In the genomic region with DNA sequence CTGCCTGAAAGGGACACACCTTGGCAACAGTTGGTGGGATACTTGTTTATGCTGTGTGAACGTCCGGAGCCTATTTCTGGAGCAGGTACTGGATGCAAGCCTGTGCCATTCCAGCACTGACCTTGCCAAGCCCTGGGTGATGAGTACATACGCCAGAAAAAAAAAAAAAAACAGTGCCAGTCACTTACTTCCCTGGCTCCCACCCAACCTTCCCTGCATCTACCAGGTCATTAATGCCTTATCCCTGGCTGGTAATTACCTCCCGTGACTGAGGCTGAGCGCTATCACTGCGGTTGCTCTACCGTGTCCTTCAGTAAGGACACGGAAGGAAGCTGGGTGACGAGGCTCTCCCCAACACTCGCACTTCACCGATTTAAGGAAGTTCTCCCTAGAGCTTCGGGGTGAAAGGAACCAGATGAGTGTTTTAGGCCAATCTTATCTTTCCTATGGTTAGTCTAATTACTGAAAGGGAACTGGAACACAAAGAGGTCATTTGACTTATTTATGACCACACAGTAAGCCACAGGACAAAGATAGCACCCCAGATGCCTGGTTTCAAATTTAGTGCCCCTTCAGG, we compare ENCODE assay signal across 8 mouse cellular contexts. TPM values are rescaled to one million over a fixed set of nuclear protein-coding genes. Genes with fewer than 3 reads are reported as not detected.
DNase-seq lines count a peak whose midpoint lies in the region; ATAC-seq and TF ChIP-seq lines count a peak whose summit lies in the region.

No protein-coding gene starts in this region.

- 67% methylated on average over 12 of the region's 12 CpGs for WGBS in liver, adult 2 months
- WGBS in neural tube, embryonic 15.5 days = 47% methylated on average over 12 of the region's 12 CpGs

- no peak for TF ChIP-seq CTCF in liver, adult 2 months (IDR thresholded peaks at IDR 0.05; ENCODE audit: low read depth, low read length)

- intact Hi-C loops in heart, postnatal 25 days (cut with DNase I) = no loop called here

- no peak overlapping the region for H3K27ac ChIP-seq in liver, adult 2 months (replicated peaks; ENCODE audit: insufficient read depth, low read depth, low read length)
- H3K27ac ChIP-seq in neural tube, embryonic 15.5 days (replicated peaks) = no peak overlapping the region

- H3K4me1 ChIP-seq in liver, adult 2 months (ENCODE audit: control insufficient read depth, insufficient read depth, low read length) = no peaks in the 10 kb centered on the region
- H3K4me1 ChIP-seq in megakaryocyte, embryonic 14.5 days = peaks cover 32% of the 10 kb centered on the region
- peaks cover 20% of the 10 kb centered on the region for H3K4me1 ChIP-seq in neural tube, embryonic 15.5 days

- no peak overlapping the region for H3K4me2 ChIP-seq in neural tube, embryonic 15.5 days

- peak; percentile 37 for DNase-seq in liver, adult 2 months (ENCODE audit: extremely low read depth, low read depth, low spot score)
- no peak for DNase-seq in liver
- peak; percentile 74 to 75 for DNase-seq in cerebellum, adult 18-20 months
- DNase-seq in heart, postnatal 25 days (ENCODE audit: low spot score) = peak; percentile 19
- no peak for DNase-seq in embryo, embryonic 11 days
- DNase-seq in layer of hippocampus, postnatal 36 days = no peak

- no peak for ATAC-seq in neural tube, embryonic 15.5 days (ENCODE audit: low FRiP score)

- no peaks in the 10 kb centered on the region for H3K27me3 ChIP-seq in liver, adult 2 months (ENCODE audit: control insufficient read depth, insufficient read depth, low read length)
- H3K27me3 ChIP-seq in megakaryocyte, embryonic 14.5 days (replicated peaks) = peaks cover 24% of the 10 kb centered on the region
- no peaks in the 10 kb centered on the region for H3K27me3 ChIP-seq in neural tube, embryonic 15.5 days (replicated peaks)

- H3K4me3 ChIP-seq in liver, adult 2 months (ENCODE audit: insufficient read depth, low read depth, low read length) = no peak overlapping the region
- H3K4me3 ChIP-seq in megakaryocyte, embryonic 14.5 days (replicated peaks) = peak overlapping the region; percentile 78
- no peak overlapping the region for H3K4me3 ChIP-seq in neural tube, embryonic 15.5 days (replicated peaks)

- H3K9ac ChIP-seq in liver, adult 2 months (ENCODE audit: low read depth, low read length) = no peak overlapping the region
- no peak overlapping the region for H3K9ac ChIP-seq in neural tube, embryonic 15.5 days (replicated peaks)

- no peaks in the 10 kb centered on the region for H3K79me2 ChIP-seq in liver, adult 2 months (ENCODE audit: control insufficient read depth, insufficient read depth, low read length)

- peaks cover 13% of the 10 kb centered on the region for H3K36me3 ChIP-seq in liver, adult 2 months (ENCODE audit: control insufficient read depth, insufficient read depth, low read length)
- H3K36me3 ChIP-seq in megakaryocyte, embryonic 14.5 days (replicated peaks; ENCODE audit: low read length) = peaks cover 33% of the 10 kb centered on the region
- H3K36me3 ChIP-seq in neural tube, embryonic 15.5 days = peaks cover 7% of the 10 kb centered on the region; the same call in 1 of the 2 replicates

- peaks cover 13% of the 10 kb centered on the region for H3K9me3 ChIP-seq in megakaryocyte, embryonic 14.5 days
- no peaks in the 10 kb centered on the region for H3K9me3 ChIP-seq in neural tube, embryonic 15.5 days (replicated peaks)

- TF ChIP-seq POLR2A in liver, adult 2 months (IDR thresholded peaks at IDR 0.05; ENCODE audit: extremely low read depth, insufficient read depth, low read length) = no peak

RNA-seq across cellular contexts. Expression of gene Ccdc32, which starts 13.5 kb away (rescaled TPM):
- total RNA-seq in liver, adult 2 months (2014; rRNA removed) = 5.1 and 5.3 TPM in 2 replicates
- 3.0 and 3.1 TPM in 2 replicates for polyA plus RNA-seq in liver, adult 2 months (2012; rRNA removed)
- total RNA-seq in heart, postnatal 25 days (2021) = 10 to 100 TPM; 10.0 to 13.0 TPM
- 11.1 and 12.4 TPM in 2 replicates for polyA plus RNA-seq in megakaryocyte, embryonic 14.5 days (2012; ENCODE audit: insufficient read depth, low replicate concordance)
- polyA plus RNA-seq in neural tube, embryonic 15.5 days (2015; fragmentation: Nextera tagmentation; extraction: Ambion mirVana) = 40.7 and 41.2 TPM in 2 replicates
- total RNA-seq in layer of hippocampus, postnatal 36 days (2021) = 10 to 100 TPM; 51.3 to 55.5 TPM

RNA-seq across cellular contexts. Expression of gene Rpusd2, which starts 18.9 kb away (rescaled TPM):
- total RNA-seq in liver, adult 2 months (2014; rRNA removed) = 2.3 and 3.8 TPM in 2 replicates
- 2.9 and 3.0 TPM in 2 replicates for polyA plus RNA-seq in liver, adult 2 months (2012; rRNA removed)
- 1 to 10 TPM; 4.2 to 4.8 TPM for total RNA-seq in heart, postnatal 25 days (2021)
- 0.67 and 1.8 TPM in 2 replicates for polyA plus RNA-seq in megakaryocyte, embryonic 14.5 days (2012; ENCODE audit: insufficient read depth, low replicate concordance)
- polyA plus RNA-seq in neural tube, embryonic 15.5 days (2015; fragmentation: Nextera tagmentation; extraction: Ambion mirVana) = 3.7 and 4.5 TPM in 2 replicates
- 1 to 10 TPM; 7.3 to 7.5 TPM for total RNA-seq in layer of hippocampus, postnatal 36 days (2021)

RNA-seq across cellular contexts. Expression of gene Knl1, which starts 31.2 kb away (rescaled TPM):
- total RNA-seq in liver, adult 2 months (2014; rRNA removed) = 0.28 and 0.67 TPM in 2 replicates
- not detected in 2 replicates for polyA plus RNA-seq in liver, adult 2 months (2012; rRNA removed)
- under 1 TPM; 0.34 to 0.75 TPM for total RNA-seq in heart, postnatal 25 days (2021)
- polyA plus RNA-seq in megakaryocyte, embryonic 14.5 days (2012; ENCODE audit: insufficient read depth, low replicate concordance) = 0.47 and 1.4 TPM in 2 replicates
- polyA plus RNA-seq in neural tube, embryonic 15.5 days (2015; fragmentation: Nextera tagmentation; extraction: Ambion mirVana) = 5.2 and 20.1 TPM in 2 replicates
- total RNA-seq in layer of hippocampus, postnatal 36 days (2021) = under 1 TPM; 0.37 to 0.48 TPM

Comparison
In these comparisons a context has a peak if more than half of its experiments do, and no peak if none do; other contexts are left out.
1. DNase-seq: peak in liver, adult 2 months (single experiment), cerebellum, adult 18-20 months (2 of 2) and heart, postnatal 25 days (single experiment); none in liver (single experiment), embryo, embryonic 11 days (single experiment) and layer of hippocampus, postnatal 36 days (0 of 2).